Mouse (Mus musculus) stomach, postnatal 0 days (tissue): ENCODE results near the gene Mboat2.

Experiments used
- CTCF ChIP-seq: IDR thresholded peaks from 2 replicates; pipeline ENCODE4 v1.5.1; 2016; ENCODE audit warnings: antibody characterized with exemption, low read depth, mild to moderate bottlenecking, moderate library complexity
- EP300 ChIP-seq: optimal IDR thresholded peaks from 2 replicates; pipeline ENCODE3; 2016; ENCODE audit warnings: antibody characterized with exemption

GRCm38 (mm10) chr12:24860436-24860835, 29.8 kb downstream of the Mboat2 start:
- TF ChIP-seq CTCF: no peak
- no peak for TF ChIP-seq EP300
